Mouse (Mus musculus) lung, embryonic 14.5 days (tissue): ENCODE measurements around the gene Pcsk6. TPM values are rescaled to one million over a fixed set of nuclear protein-coding genes. Genes with fewer than 3 reads are reported as not detected.

Experiments used
- ATAC-seq: fragments of 200-750 bp; cut with Nextera tagmentation; 2 replicates; pipeline ENCODE4 v1.8.0; 2017; ENCODE audit warnings: mild to moderate bottlenecking, moderate TSS enrichment, moderate library complexity; ENCODE audit not compliant: insufficient read depth
- DNase-seq: peaks from one replicate; pipeline ENCODE4 v3.0.0-alpha.2; 2015
- H3K27ac ChIP-seq: fragments of 300-500 bp; sonication (generic); 2 replicates; pipeline ENCODE4 v1.5.1; 2014; ENCODE audit warnings: low read depth, mild to moderate bottlenecking, moderate library complexity
- H3K27me3 ChIP-seq: fragments of 300-500 bp; sonication (generic); 2 replicates; pipeline ENCODE4 v1.6.1; 2014; ENCODE audit warnings: low read length, control low read depth; ENCODE audit not compliant: insufficient read depth
- H3K36me3 ChIP-seq: fragments of 300-500 bp; sonication (generic); 2 replicates; pipeline ENCODE4 v1.6.1; 2014; ENCODE audit warnings: control low read depth; ENCODE audit not compliant: insufficient read depth
- H3K4me1 ChIP-seq: fragments of 300-500 bp; sonication (generic); 2 replicates; pipeline ENCODE4 v1.6.1; 2014; ENCODE audit warnings: antibody characterized with exemption, control low read depth; ENCODE audit not compliant: insufficient read depth
- H3K4me2 ChIP-seq: fragments of 300-500 bp; sonication (generic); 2 replicates; pipeline ENCODE4 v1.6.1; 2014; ENCODE audit warnings: mild to moderate bottlenecking
- H3K4me3 ChIP-seq: fragments of 300-500 bp; sonication (generic); 2 replicates; pipeline ENCODE4 v1.5.1; 2014; ENCODE audit warnings: low read depth, low read length
- H3K9ac ChIP-seq: fragments of 300-500 bp; sonication (generic); 2 replicates; pipeline ENCODE4 v1.6.1; 2014
- H3K9me3 ChIP-seq: fragments of 300-500 bp; sonication (generic); 2 replicates; pipeline ENCODE4 v1.6.1; 2016; ENCODE audit warnings: low read depth, low read length, control low read depth
- CTCF ChIP-seq: IDR thresholded peaks from 2 replicates; pipeline ENCODE4 v1.5.1; 2016; ENCODE audit warnings: antibody characterized with exemption, low read depth
- WGBS: fragments of 180-500 bp; shearing (Covaris S2); extraction: QIAGEN DNeasy Blood & Tissue Kit; methylation state at CpG from one replicate; pipeline ENCODE4 v1.1.7; 2014; 5-methylcytosine and 5-hydroxymethylcytosine counted together
- polyA plus RNA-seq: library from polyadenylated mRNA; unstranded; fragments of >200 nt; fragmentation: Nextera tagmentation; extraction: Ambion mirVana; gene quantifications from 2 replicates; pipeline ENCODE4 v1.2.1, GENCODE M21; 2014

Pcsk6 gene
- polyA plus RNA-seq, 1 experiment from 2014 or later, result 9.2 TPM

DNA sequence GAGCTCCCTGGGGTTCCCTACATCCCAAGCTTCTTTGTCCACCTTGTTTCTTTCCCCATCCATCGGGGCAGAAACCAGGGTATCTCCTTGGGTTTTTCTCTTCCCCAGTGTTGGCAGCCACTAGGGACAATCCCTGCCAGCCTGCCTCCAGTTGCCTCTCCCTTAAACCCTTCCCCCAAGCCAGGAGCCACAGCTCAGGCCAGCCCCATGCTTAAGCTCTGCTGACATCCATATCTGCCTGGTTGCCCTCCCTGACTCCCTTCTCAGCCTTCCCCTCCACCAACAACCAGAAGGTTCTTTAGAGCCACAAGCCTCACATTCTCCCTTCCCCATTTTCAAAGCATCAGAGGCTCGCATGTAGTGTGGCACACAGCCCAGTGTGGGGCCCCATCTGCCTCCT is 10.3 kb downstream of the Pcsk6 start:
- Histone ChIP-seq H3K9me3 (no peaks in the 10 kb centered on the region), H3K27me3 (no peaks in the 10 kb centered on the region), H3K4me2 (no peak overlapping the region), H3K36me3 (no peaks in the 10 kb centered on the region), H3K9ac (no peak overlapping the region), H3K4me1 (no peaks in the 10 kb centered on the region), H3K27ac (no peak overlapping the region), H3K4me3 (no peak overlapping the region)
- TF ChIP-seq CTCF, result no peak
- DNase-seq (no peak), ATAC-seq (no peak)
- 68% methylated on average over 2 of the region's 2 CpGs for WGBS

- Histone ChIP-seq H3K27me3 (no peaks in the 10 kb centered on the region), H3K4me2 (no peak overlapping the region), H3K9me3 (no peaks in the 10 kb centered on the region), H3K4me3 (no peak overlapping the region), H3K36me3 (no peaks in the 10 kb centered on the region), H3K9ac (no peak overlapping the region), H3K27ac (no peak overlapping the region), H3K4me1 (no peaks in the 10 kb centered on the region)
- DNase-seq (no peak), ATAC-seq (no peak)
- WGBS, result 78% methylated on average over 6 of the region's 6 CpGs
- TF ChIP-seq CTCF, result no peak
Measured at GRCm38 (mm10) chr7:65873176-65873845, 11.8 kb downstream of the Pcsk6 start.

DNA sequence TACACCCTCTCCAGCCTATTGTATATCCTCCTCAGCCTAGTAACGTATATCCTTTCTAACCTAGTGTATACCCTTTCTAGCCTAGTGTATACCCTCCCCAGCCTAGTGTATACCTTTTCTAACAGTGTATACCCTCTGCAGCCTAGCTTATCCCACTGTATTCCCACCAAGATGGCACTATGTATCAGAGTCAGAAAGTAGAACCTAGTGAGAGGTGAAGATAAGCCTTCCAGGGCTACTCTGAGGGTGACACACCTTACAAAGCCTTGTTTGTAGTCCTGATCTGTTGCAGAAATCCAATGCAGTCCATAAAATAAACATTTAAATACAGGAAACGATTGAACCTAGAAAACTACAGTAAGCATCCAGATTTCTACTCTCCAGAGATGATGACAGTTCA is 12.4 kb downstream of the Pcsk6 start:
- Histone ChIP-seq H3K4me3 (no peak overlapping the region), H3K4me1 (no peaks in the 10 kb centered on the region), H3K9me3 (no peaks in the 10 kb centered on the region), H3K27ac (no peak overlapping the region), H3K27me3 (no peaks in the 10 kb centered on the region), H3K4me2 (no peak overlapping the region), H3K9ac (no peak overlapping the region), H3K36me3 (no peaks in the 10 kb centered on the region)
- DNase-seq (no peak), ATAC-seq (no peak)
- 59% methylated on average over 2 of the region's 2 CpGs for WGBS
- no peak for TF ChIP-seq CTCF

DNA sequence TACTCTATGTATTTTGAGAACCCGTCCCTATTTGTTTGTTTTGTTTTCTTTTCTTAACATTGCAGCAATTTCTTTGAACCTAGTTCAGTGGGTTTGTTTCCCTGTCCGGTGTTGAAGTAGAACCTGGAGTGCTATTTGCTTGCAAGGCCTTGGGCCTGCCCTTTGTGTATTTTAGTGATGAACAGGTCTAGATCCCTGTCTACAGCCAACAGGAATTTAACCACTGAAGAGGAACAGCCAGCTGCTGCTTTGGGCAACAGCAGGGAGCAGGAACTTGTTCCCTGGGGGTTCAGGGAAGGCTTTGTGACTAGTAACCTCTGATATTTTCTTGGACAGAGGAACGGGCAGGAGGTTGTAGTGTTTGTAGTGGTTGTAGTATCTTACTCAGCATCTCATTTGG is 15.1 kb downstream of the Pcsk6 start:
- no peak for DNase-seq
- 0 out of 2 replicates have a peak, but pooled peaks cover 5% of the 10 kb centered on the region for H3K4me1 ChIP-seq
- H3K4me2 ChIP-seq, result no peak overlapping the region
- no peak overlapping the region for H3K9ac ChIP-seq
- no peaks in the 10 kb centered on the region for H3K36me3 ChIP-seq
- ATAC-seq, result no peak
- H3K4me3 ChIP-seq, result no peak overlapping the region
- 69% methylated on average over 3 of the region's 3 CpGs for WGBS
- no peak overlapping the region for H3K27ac ChIP-seq
- H3K9me3 ChIP-seq, result no peaks in the 10 kb centered on the region
- TF ChIP-seq CTCF, result no peak
- no peaks in the 10 kb centered on the region for H3K27me3 ChIP-seq

DNA sequence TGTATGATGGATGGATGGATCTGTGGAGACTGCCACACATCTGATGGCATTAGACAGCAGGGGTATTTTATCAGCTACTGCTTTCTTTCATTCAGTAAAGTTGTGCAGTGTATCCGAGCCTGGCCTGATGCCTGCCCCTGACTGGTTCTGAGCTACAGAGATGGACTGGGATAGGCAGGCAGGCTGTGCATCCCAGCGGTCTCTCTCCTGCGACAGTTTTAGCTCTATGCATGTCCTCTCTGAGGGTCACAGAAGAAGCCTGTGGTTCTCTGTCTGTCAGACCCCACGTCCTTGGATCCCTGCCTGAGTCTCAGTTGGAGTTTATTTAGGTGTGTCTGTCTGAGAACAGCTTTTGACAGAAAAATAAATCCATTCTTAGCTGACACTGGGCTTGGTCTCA is 16.7 kb downstream of the Pcsk6 start:
- H3K9me3 ChIP-seq, result no peaks in the 10 kb centered on the region
- no peaks in the 10 kb centered on the region for H3K36me3 ChIP-seq
- no peak overlapping the region for H3K9ac ChIP-seq
- DNase-seq (no peak), ATAC-seq (no peak)
- TF ChIP-seq CTCF, result no peak
- WGBS, result 47% methylated on average over 4 of the region's 4 CpGs
- no peak overlapping the region for H3K4me3 ChIP-seq
- no peaks in the 10 kb centered on the region for H3K27me3 ChIP-seq
- 0 out of 2 replicates have a peak, but pooled peaks cover 5% of the 10 kb centered on the region for H3K4me1 ChIP-seq
- no peak overlapping the region for H3K27ac ChIP-seq
- no peak overlapping the region for H3K4me2 ChIP-seq

- Histone ChIP-seq H3K4me2 (no peak overlapping the region), H3K27me3 (no peaks in the 10 kb centered on the region), H3K27ac (no peak overlapping the region), H3K36me3 (no peaks in the 10 kb centered on the region), H3K4me1 (0 out of 2 replicates have a peak, but pooled peaks cover 5% of the 10 kb centered on the region), H3K9me3 (no peaks in the 10 kb centered on the region), H3K9ac (no peak overlapping the region), H3K4me3 (no peak overlapping the region)
- WGBS, result 57% methylated on average over 9 of the region's 9 CpGs
- DNase-seq (no peak), ATAC-seq (no peak)
- no peak for TF ChIP-seq CTCF
Measured at GRCm38 (mm10) chr7:65879330-65879729, 17.8 kb downstream of the Pcsk6 start.

- H3K4me2 ChIP-seq, result peak overlapping the region; percentile 46
- H3K27ac ChIP-seq, result no peak overlapping the region
- no peak overlapping the region for H3K4me3 ChIP-seq
- no peaks in the 10 kb centered on the region for H3K36me3 ChIP-seq
- H3K27me3 ChIP-seq, result no peaks in the 10 kb centered on the region
- H3K4me1 ChIP-seq, result 0 out of 2 replicates have a peak, but pooled peaks cover 5% of the 10 kb centered on the region
- ATAC-seq (peak; percentile 75; the same call in 1 of the 2 replicates), DNase-seq (peak; percentile 42)
- no peak overlapping the region for H3K9ac ChIP-seq
- no peak for TF ChIP-seq CTCF
- no peaks in the 10 kb centered on the region for H3K9me3 ChIP-seq
- 41% methylated on average over 5 of the region's 5 CpGs for WGBS
Measured at GRCm38 (mm10) chr7:65880666-65881289, 19.2 kb downstream of the Pcsk6 start.
